Mouse (Mus musculus) heart, adult 2 months (tissue): ENCODE results near the gene Pnldc1.

Experiments used
- CTCF ChIP-seq: fragments of 200-600 bp; IDR thresholded peaks from 2 replicates; pipeline ENCODE4 v1.8.1; 2022; ENCODE audit warnings: antibody characterized with exemption, mild to moderate bottlenecking, moderate library complexity
- POLR2A ChIP-seq: fragments of 200-500 bp; IDR thresholded peaks from 2 replicates; pipeline ENCODE4 v1.6.1; 2011; ENCODE audit warnings: mild to moderate bottlenecking, low read depth, low read length, control low read depth; ENCODE audit not compliant: insufficient read depth

DNA sequence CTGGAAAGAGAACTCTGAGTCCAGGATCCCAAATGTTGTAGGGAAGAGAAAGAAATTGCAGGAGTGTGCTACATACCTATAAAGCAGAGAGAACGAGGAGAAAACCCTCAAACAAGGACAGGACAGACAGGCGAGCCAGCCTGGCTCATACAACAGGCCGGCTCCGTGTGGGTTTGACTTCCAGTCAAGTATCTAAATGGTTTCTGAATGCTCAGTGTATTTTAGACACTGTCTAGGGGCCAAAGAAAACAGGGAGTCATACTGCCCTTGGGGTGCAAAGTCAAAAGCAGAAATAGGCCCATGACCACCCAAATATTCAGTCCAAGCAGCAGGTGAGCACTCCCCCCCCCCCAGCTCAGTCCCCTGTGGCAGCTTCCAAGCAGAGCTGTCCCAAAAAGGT, 4.2 kb downstream of the Pnldc1 start:
- no peak for TF ChIP-seq POLR2A
- no peak for TF ChIP-seq CTCF
